Mouse (Mus musculus) left cerebral cortex, adult 8-10 months (tissue): ENCODE measurements around the gene Hibadh. TPM values are rescaled to one million over a fixed set of nuclear protein-coding genes. Genes with fewer than 3 reads are reported as not detected.
A peak's percentile ranks its signal among the peaks of the same experiment; 100 is the strongest.

Experiments
- DNase-seq, 2 experiments: peaks; one replicate each; pipeline ENCODE4 v3.0.0; 2022; ENCODE audit warnings: low spot score in 2 of 2
- total RNA-seq, 4 experiments: library from RNA; stranded (reverse); gene quantifications; 2 replicates each; pipeline ENCODE4 v1.2.4; 2022

Hibadh gene
- total RNA-seq, 4 experiments from 2014 or later = 48.1 to 59.6 (median 52.7) TPM

- DNase-seq = no peak
These were observed 1.6 kb downstream of the Hibadh start for GRCm38 (mm10) chr6:52638471-52639185.

GRCm38 (mm10) chr6:52637337-52637736 lies 2.9 kb downstream of the Hibadh start:
- no peak for DNase-seq

- DNase-seq = no peak
These were observed 4.8 kb downstream of the Hibadh start for GRCm38 (mm10) chr6:52635395-52635794.

- DNase-seq = no peak
These were observed 9.6 kb downstream of the Hibadh start for GRCm38 (mm10) chr6:52630625-52631024.

- DNase-seq = no peak
These were observed 11.0 kb downstream of the Hibadh start for GRCm38 (mm10) chr6:52629180-52629579.

- DNase-seq = no peak
These were observed 13.5 kb downstream of the Hibadh start for GRCm38 (mm10) chr6:52626735-52627134.

- DNase-seq = no peak
These were observed 16.4 kb downstream of the Hibadh start for GRCm38 (mm10) chr6:52623741-52624140.

GRCm38 (mm10) chr6:52621731-52622480 lies 18.3 kb downstream of the Hibadh start:
- DNase-seq = no peak

GRCm38 (mm10) chr6:52620090-52620489 lies 20.1 kb downstream of the Hibadh start:
- no peak for DNase-seq

GRCm38 (mm10) chr6:52609626-52610352 lies 30.4 kb downstream of the Hibadh start:
- DNase-seq = no peak

- DNase-seq = no peak
These were observed 32.1 kb downstream of the Hibadh start for GRCm38 (mm10) chr6:52608121-52608520.

- no peak for DNase-seq
These were observed 33.3 kb downstream of the Hibadh start for GRCm38 (mm10) chr6:52606746-52607347.

GRCm38 (mm10) chr6:52601706-52602642 lies 38.2 kb downstream of the Hibadh start:
- no peak for DNase-seq

- no peak for DNase-seq
These were observed 39.1 kb downstream of the Hibadh start for GRCm38 (mm10) chr6:52601117-52601516.

GRCm38 (mm10) chr6:52594752-52595151 lies 45.4 kb downstream of the Hibadh start:
- DNase-seq = no peak

GRCm38 (mm10) chr6:52586564-52586963 lies 53.6 kb downstream of the Hibadh start:
- no peak for DNase-seq

- DNase-seq = peak; percentile 5 to 25
These were observed 55.8 kb downstream of the Hibadh start for GRCm38 (mm10) chr6:52584383-52584782.

- DNase-seq = no peak
These were observed 59.1 kb downstream of the Hibadh start for GRCm38 (mm10) chr6:52581081-52581480.

GRCm38 (mm10) chr6:52578322-52578721 lies 61.9 kb downstream of the Hibadh start:
- no peak for DNase-seq

- no peak for DNase-seq
These were observed 62.9 kb downstream of the Hibadh start for GRCm38 (mm10) chr6:52577270-52577669.

GRCm38 (mm10) chr6:52568706-52569105 lies 71.5 kb downstream of the Hibadh start:
- DNase-seq = no peak
